Comparison of ENCODE assay signal across 10 mouse cellular contexts in genomic region chr7:112471316-112471715, GRCm38 (mm10). TPM values are rescaled to one million over a fixed set of nuclear protein-coding genes. Genes with fewer than 3 reads are reported as not detected.
DNase-seq lines count a peak whose midpoint lies in the region; ATAC-seq and TF ChIP-seq lines count a peak whose summit lies in the region.
"Had no signal": no experiment of that assay in that cellular context is flagged by ENCODE, and none has a peak within 500 bp of the region (broad histone marks: within the 10 kb centered on the region; RNA-seq: fewer than 3 reads in every experiment).

No protein-coding gene starts in this region.

- TF ChIP-seq CTCF in hindbrain, postnatal 0 days (IDR thresholded peaks at IDR 0.05; ENCODE audit: low read depth): no peak

- no peaks in the 10 kb centered on the region for H3K27me3 ChIP-seq in hindbrain, postnatal 0 days (ENCODE audit: insufficient read depth, low read length)
- no peaks in the 10 kb centered on the region for H3K27me3 ChIP-seq in hindbrain, embryonic 13.5 days
- H3K27me3 ChIP-seq in embryonic facial prominence, embryonic 14.5 days (replicated peaks; ENCODE audit: control insufficient read depth, insufficient read depth, low read length): no peaks in the 10 kb centered on the region
- H3K27me3 ChIP-seq: limb, embryonic 12.5 days had no signal

- no peak overlapping the region for H3K4me2 ChIP-seq in hindbrain, postnatal 0 days (ENCODE audit: low read depth, low read length)
- H3K4me2 ChIP-seq in hindbrain, embryonic 13.5 days: no peak overlapping the region
- no peak overlapping the region for H3K4me2 ChIP-seq in embryonic facial prominence, embryonic 14.5 days (ENCODE audit: low read depth, low read length)
- H3K4me2 ChIP-seq: limb, embryonic 12.5 days had no signal

- H3K9me3 ChIP-seq in hindbrain, postnatal 0 days (ENCODE audit: low read length): no peaks in the 10 kb centered on the region
- H3K9me3 ChIP-seq in hindbrain, embryonic 13.5 days: no peaks in the 10 kb centered on the region
- no peaks in the 10 kb centered on the region for H3K9me3 ChIP-seq in embryonic facial prominence, embryonic 14.5 days (ENCODE audit: control insufficient read depth, low read length)
- H3K9me3 ChIP-seq: limb, embryonic 12.5 days had no signal

- intact Hi-C loops in heart, postnatal 36 days (cut with DNase I): no loop called here

- H3K9ac ChIP-seq in hindbrain, postnatal 0 days (replicated peaks; ENCODE audit: low read length): no peak overlapping the region
- no peak overlapping the region for H3K9ac ChIP-seq in hindbrain, embryonic 13.5 days
- H3K9ac ChIP-seq in embryonic facial prominence, embryonic 14.5 days (ENCODE audit: low read depth, low read length): peak overlapping the region; percentile 8; the same call in 1 of the 2 replicates
- H3K9ac ChIP-seq: limb, embryonic 12.5 days had no signal

- no peak for ATAC-seq in hindbrain, postnatal 0 days
- ATAC-seq in hindbrain, embryonic 13.5 days (ENCODE audit: low FRiP score): no peak
- ATAC-seq in embryonic facial prominence, embryonic 14.5 days (ENCODE audit: low read depth): no peak

- no peak overlapping the region for H3K4me3 ChIP-seq in hindbrain, postnatal 0 days (ENCODE audit: low read length)
- H3K4me3 ChIP-seq in hindbrain, embryonic 13.5 days: no peak overlapping the region
- no peak overlapping the region for H3K4me3 ChIP-seq in embryonic facial prominence, embryonic 14.5 days (ENCODE audit: low read depth, low read length)
- H3K4me3 ChIP-seq: limb, embryonic 12.5 days had no signal

- DNase-seq in hindbrain, postnatal 0 days (ENCODE audit: low spot score): peak; percentile 27
- peak; percentile 37 for DNase-seq in NIH3T3 (ENCODE audit: low read depth)
- peak; percentile 65 for DNase-seq in embryonic facial prominence, embryonic 14.5 days (ENCODE audit: low spot score)
- peak; percentile 50 to 56 for DNase-seq in heart, postnatal 36 days
- no peak for DNase-seq in thymus, postnatal 10 days (ENCODE audit: low spot score in 2 of 2)
- no peak for DNase-seq in layer of hippocampus, adult 18-20 months (ENCODE audit: low spot score in 2 of 2)
- DNase-seq: thymus, postnatal 25 days had no signal

- H3K4me1 ChIP-seq in hindbrain, postnatal 0 days (ENCODE audit: insufficient read depth, low read length): 0 out of 2 replicates have a peak, but pooled peaks cover 3% of the 10 kb centered on the region
- peaks cover 41% of the 10 kb centered on the region for H3K4me1 ChIP-seq in hindbrain, embryonic 13.5 days (replicated peaks)
- H3K4me1 ChIP-seq in embryonic facial prominence, embryonic 14.5 days (ENCODE audit: control insufficient read depth, insufficient read depth, low read length): peaks cover 69% of the 10 kb centered on the region

- WGBS in hindbrain, postnatal 0 days: 40% methylated on average over 7 of the region's 7 CpGs
- WGBS in hindbrain, embryonic 13.5 days: 64% methylated on average over 7 of the region's 7 CpGs
- WGBS in embryonic facial prominence, embryonic 14.5 days: 59% methylated on average over 7 of the region's 7 CpGs

- no peaks in the 10 kb centered on the region for H3K36me3 ChIP-seq in hindbrain, postnatal 0 days (ENCODE audit: insufficient read depth, low read length)
- no peaks in the 10 kb centered on the region for H3K36me3 ChIP-seq in hindbrain, embryonic 13.5 days
- H3K36me3 ChIP-seq in embryonic facial prominence, embryonic 14.5 days (ENCODE audit: control insufficient read depth, insufficient read depth, low read length): no peaks in the 10 kb centered on the region
- H3K36me3 ChIP-seq: limb, embryonic 12.5 days had no signal

- H3K27ac ChIP-seq in hindbrain, postnatal 0 days: no peak overlapping the region
- no peak overlapping the region for H3K27ac ChIP-seq in hindbrain, embryonic 13.5 days
- H3K27ac ChIP-seq in embryonic facial prominence, embryonic 14.5 days (replicated peaks; ENCODE audit: low read depth, low read length): peak overlapping the region; percentile 70
- H3K27ac ChIP-seq: limb, embryonic 12.5 days had no signal

RNA-seq across cellular contexts. Expression of gene Parva, which starts 44.0 kb away (rescaled TPM):
- 34.0 and 35.9 TPM in 2 replicates for total RNA-seq in hindbrain, postnatal 0 days (2014; rRNA removed)
- polyA plus RNA-seq in hindbrain, postnatal 0 days (2015; fragmentation: Nextera tagmentation; extraction: Ambion mirVana): 26.3 and 28.8 TPM in 2 replicates
- polyA plus RNA-seq in hindbrain, embryonic 13.5 days (2015; fragmentation: Nextera tagmentation; extraction: Ambion mirVana): 30.8 and 31.0 TPM in 2 replicates
- polyA plus RNA-seq in embryonic facial prominence, embryonic 14.5 days (2014; fragmentation: Nextera tagmentation; extraction: Ambion mirVana): 93.4 and 95.4 TPM in 2 replicates
- 10 to 100 TPM; 55.3 to 56.4 TPM for total RNA-seq in heart, postnatal 36 days (2021)
- 10 to 100 TPM; 47.0 to 49.7 TPM for total RNA-seq in layer of hippocampus, adult 18-20 months (2021)
- total RNA-seq: hematopoietic stem cell, adult 5-6 weeks had no signal

Comparison
In these comparisons a context has a peak if more than half of its experiments do, and no peak if none do; other contexts are left out.
1. DNase-seq: peak in hindbrain, postnatal 0 days (single experiment), NIH3T3 (single experiment), embryonic facial prominence, embryonic 14.5 days (single experiment) and heart, postnatal 36 days (2 of 2); none in thymus, postnatal 10 days (0 of 2) and layer of hippocampus, adult 18-20 months (0 of 2).